Mouse (Mus musculus): Measurements from ENCODE around the gene Arl13a. TPM values are rescaled to one million over a fixed set of nuclear protein-coding genes. Genes with fewer than 3 reads are reported as not detected.
"Not testable (repeated sequence)": the region's sequence is repeated elsewhere in the genome, so short reads cannot be mapped to it uniquely, and the experiment has no call there.

Arl13a gene
- polyA plus RNA-seq (2012; fragmentation: generic; extraction: Trizol) = not detected

DNA sequence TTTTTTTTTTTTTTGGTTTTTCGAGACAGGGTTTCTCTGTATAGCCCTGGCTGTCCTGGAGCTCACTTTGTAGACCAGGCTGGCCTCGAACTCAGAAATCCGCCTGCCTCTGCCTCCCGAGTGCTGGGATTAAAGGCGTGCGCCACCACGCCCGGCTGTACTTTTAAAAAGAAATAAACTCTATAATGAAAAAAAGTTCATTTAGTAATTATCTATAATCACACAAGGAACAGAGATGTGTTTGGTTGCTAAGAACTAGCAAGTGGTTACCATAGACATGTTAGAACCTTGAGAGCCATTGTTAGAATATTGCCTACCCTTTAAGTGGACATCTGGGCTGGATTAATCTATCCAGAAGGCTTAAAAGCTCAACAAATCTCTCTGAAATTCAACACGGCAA, at the start of gene Arl13a:
Gene Arl13a (plus strand): TSS at position 301 of the 400 bp plus-strand sequence.
- not testable (repeated sequence) for H3K4me3 ChIP-seq; H3ac ChIP-seq (ENCODE audit: control insufficient read depth, insufficient read length)

DNA sequence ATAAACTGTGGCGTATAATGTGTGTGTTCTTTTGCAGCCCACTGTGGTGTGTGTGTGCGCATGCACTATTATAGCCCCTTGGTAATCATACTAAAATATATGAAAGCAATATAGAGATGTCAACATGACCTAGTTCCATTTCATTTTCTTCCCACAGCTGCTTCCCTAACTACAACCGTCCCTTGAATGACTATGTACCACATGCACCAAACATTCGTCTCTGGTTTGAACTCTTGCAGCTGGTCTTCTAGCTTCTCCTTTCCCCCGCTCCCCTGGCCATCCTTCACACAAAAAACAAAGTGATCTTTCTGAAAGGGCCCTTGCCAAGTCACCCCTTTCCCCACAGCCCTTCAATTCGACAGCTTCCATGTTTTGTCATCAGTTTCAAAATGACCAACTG, 47.3 kb upstream of the Arl13a start:
- no peaks in the 10 kb centered on the region for H3K79me2 ChIP-seq (ENCODE audit: control insufficient read depth, insufficient read depth)
- H3K4me3 ChIP-seq = no peak overlapping the region
- H3ac ChIP-seq (ENCODE audit: control insufficient read depth, insufficient read length) = no peak overlapping the region
- TF ChIP-seq REST (IDR thresholded peaks at IDR 0.05; ENCODE audit: insufficient read depth, insufficient read length) (no peak), MYOD1 (IDR thresholded peaks at IDR 0.05; ENCODE audit: control insufficient read depth in 1 of 3, insufficient read length in 2 of 3, low read depth in 2 of 3) (no peak), TCF3 (IDR thresholded peaks at IDR 0.05; ENCODE audit: insufficient read length, low read depth) (no peak), POLR2A (IDR thresholded peaks at IDR 0.05; ENCODE audit: insufficient read length, low read depth) (no peak), USF1 (IDR thresholded peaks at IDR 0.05; ENCODE audit: low read depth) (no peak), MYOG (IDR thresholded peaks at IDR 0.05; ENCODE audit: control insufficient read depth in 1 of 3, insufficient read depth in 1 of 3, insufficient read length in 2 of 3, low read depth in 2 of 3) (no peak)
- no peak overlapping the region for H3K4me2 ChIP-seq (ENCODE audit: low read depth)
- no peaks in the 10 kb centered on the region for H3K27me3 ChIP-seq (ENCODE audit: control insufficient read depth, insufficient read depth, insufficient read length)
- H3K36me3 ChIP-seq (ENCODE audit: control insufficient read depth, insufficient read depth) = no peaks in the 10 kb centered on the region

More for the DNA sequence above, at the start of gene Arl13a:
- H3K36me3 ChIP-seq (ENCODE audit: control insufficient read depth, insufficient read depth); H3K27me3 ChIP-seq (ENCODE audit: control insufficient read depth, insufficient read depth, insufficient read length); H3K79me2 ChIP-seq (ENCODE audit: control insufficient read depth, insufficient read depth); H3K4me2 ChIP-seq (ENCODE audit: low read depth): not testable (repeated sequence)

GRCm38 (mm10) chrX:134141551-134141950, 45.8 kb upstream of the Arl13a start:
- Histone ChIP-seq H3ac (ENCODE audit: control insufficient read depth, insufficient read length) (no peak overlapping the region), H3K27me3 (ENCODE audit: control insufficient read depth, insufficient read depth, insufficient read length) (no peaks in the 10 kb centered on the region), H3K79me2 (ENCODE audit: control insufficient read depth, insufficient read depth) (no peaks in the 10 kb centered on the region), H3K4me3 (no peak overlapping the region), H3K4me2 (ENCODE audit: low read depth) (no peak overlapping the region), H3K36me3 (ENCODE audit: control insufficient read depth, insufficient read depth) (no peaks in the 10 kb centered on the region)
- TF ChIP-seq E2F4 (IDR thresholded peaks at IDR 0.05; ENCODE audit: insufficient read depth) (no peak), POLR2A (IDR thresholded peaks at IDR 0.05; ENCODE audit: insufficient read length, low read depth) (no peak), TCF12 (IDR thresholded peaks at IDR 0.05; ENCODE audit: insufficient read depth, poor library complexity, severe bottlenecking) (no peak), MYOD1 (IDR thresholded peaks at IDR 0.05; ENCODE audit: control insufficient read depth in 1 of 3, insufficient read length in 2 of 3, low read depth in 2 of 3) (no peak)

- no peaks in the 10 kb centered on the region for H3K27me3 ChIP-seq (ENCODE audit: control insufficient read depth, insufficient read depth, insufficient read length)
- H3K79me2 ChIP-seq (ENCODE audit: control insufficient read depth, insufficient read depth) = no peaks in the 10 kb centered on the region
- no peak overlapping the region for H3K4me3 ChIP-seq
- TF ChIP-seq MYOD1 (IDR thresholded peaks at IDR 0.05; ENCODE audit: control insufficient read depth in 1 of 3, insufficient read length in 2 of 3, low read depth in 2 of 3) (no peak), TCF12 (IDR thresholded peaks at IDR 0.05; ENCODE audit: insufficient read depth, poor library complexity, severe bottlenecking) (no peak), E2F4 (IDR thresholded peaks at IDR 0.05; ENCODE audit: insufficient read depth) (no peak), USF1 (IDR thresholded peaks at IDR 0.05; ENCODE audit: low read depth) (no peak), MYOG (IDR thresholded peaks at IDR 0.05; ENCODE audit: control insufficient read depth in 1 of 3, insufficient read depth in 1 of 3, insufficient read length in 2 of 3, low read depth in 2 of 3) (no peak), POLR2AphosphoS2 (IDR thresholded peaks at IDR 0.05; ENCODE audit: insufficient read length, low read depth) (no peak), TCF3 (IDR thresholded peaks at IDR 0.05; ENCODE audit: insufficient read length, low read depth) (no peak), SRF (IDR thresholded peaks at IDR 0.05; ENCODE audit: control insufficient read depth, insufficient read length, low read depth) (no peak), POLR2A (IDR thresholded peaks at IDR 0.05; ENCODE audit: insufficient read length, low read depth) (no peak), CEBPB (IDR thresholded peaks at IDR 0.05; ENCODE audit: insufficient read depth, poor library complexity, severe bottlenecking) (no peak), REST (IDR thresholded peaks at IDR 0.05; ENCODE audit: insufficient read depth, insufficient read length) (no peak), MAX (IDR thresholded peaks at IDR 0.05; ENCODE audit: low read depth) (no peak)
- no peak overlapping the region for H3ac ChIP-seq (ENCODE audit: control insufficient read depth, insufficient read length)
- no peaks in the 10 kb centered on the region for H3K36me3 ChIP-seq (ENCODE audit: control insufficient read depth, insufficient read depth)
- no peak overlapping the region for H3K4me2 ChIP-seq (ENCODE audit: low read depth)
Observed at GRCm38 (mm10) chrX:134141986-134142385, 45.3 kb upstream of the Arl13a start.

- Histone ChIP-seq H3K4me3 (no peak overlapping the region), H3K36me3 (ENCODE audit: control insufficient read depth, insufficient read depth) (no peaks in the 10 kb centered on the region), H3K4me2 (ENCODE audit: low read depth) (no peak overlapping the region), H3ac (ENCODE audit: control insufficient read depth, insufficient read length) (no peak overlapping the region), H3K79me2 (ENCODE audit: control insufficient read depth, insufficient read depth) (no peaks in the 10 kb centered on the region), H3K27me3 (ENCODE audit: control insufficient read depth, insufficient read depth, insufficient read length) (no peaks in the 10 kb centered on the region)
- TF ChIP-seq POLR2A (IDR thresholded peaks at IDR 0.05; ENCODE audit: insufficient read length, low read depth) (no peak), POLR2AphosphoS2 (IDR thresholded peaks at IDR 0.05; ENCODE audit: insufficient read length, low read depth) (no peak), MAX (IDR thresholded peaks at IDR 0.05; ENCODE audit: low read depth) (no peak), USF1 (IDR thresholded peaks at IDR 0.05; ENCODE audit: low read depth) (no peak), MYOD1 (IDR thresholded peaks at IDR 0.05; ENCODE audit: control insufficient read depth in 1 of 3, insufficient read length in 2 of 3, low read depth in 2 of 3) (no peak), E2F4 (IDR thresholded peaks at IDR 0.05; ENCODE audit: insufficient read depth) (no peak), TCF3 (IDR thresholded peaks at IDR 0.05; ENCODE audit: insufficient read length, low read depth) (no peak), CEBPB (IDR thresholded peaks at IDR 0.05; ENCODE audit: insufficient read depth, poor library complexity, severe bottlenecking) (no peak), REST (IDR thresholded peaks at IDR 0.05; ENCODE audit: insufficient read depth, insufficient read length) (no peak), MYOG (IDR thresholded peaks at IDR 0.05; ENCODE audit: control insufficient read depth in 1 of 3, insufficient read depth in 1 of 3, insufficient read length in 2 of 3, low read depth in 2 of 3) (no peak), SRF (IDR thresholded peaks at IDR 0.05; ENCODE audit: control insufficient read depth, insufficient read length, low read depth) (no peak), TCF12 (IDR thresholded peaks at IDR 0.05; ENCODE audit: insufficient read depth, poor library complexity, severe bottlenecking) (no peak)
Observed at GRCm38 (mm10) chrX:134158151-134158550, 29.1 kb upstream of the Arl13a start.

All from myocyte (in vitro differentiated cells).